Mouse (Mus musculus): ENCODE measurements at regions not wholly inside any gene's neighbourhood (a gene's known extent, or its start where the extent isn't known, plus 50 kb on each side); places are given as distances from the start of the nearest gene placed in this dataset.

DNA sequence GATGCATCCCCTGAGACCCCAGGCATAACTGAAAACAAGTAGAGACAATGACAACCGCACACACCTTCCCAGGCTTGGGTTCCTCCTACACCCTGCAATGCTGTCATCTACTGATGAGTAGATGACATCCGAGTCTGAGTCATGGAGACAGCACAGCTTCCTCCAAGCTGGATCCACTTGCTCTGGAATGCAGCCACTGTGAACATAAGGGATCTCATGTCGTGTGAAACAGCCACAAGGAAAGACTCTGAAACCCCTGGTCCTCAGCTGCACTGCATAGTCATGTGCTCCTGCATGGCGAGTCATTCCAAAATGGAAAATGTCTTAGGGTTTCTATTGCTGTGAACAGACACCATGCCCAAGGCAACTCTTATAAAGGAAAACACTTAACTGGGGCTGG, 305.2 kb upstream of the Zfp64 start:
- no peaks in the 10 kb centered on the region for H3K4me1 ChIP-seq (ENCODE audit: control insufficient read depth in 1 of 2, insufficient read depth in 2 of 2, low read length in 2 of 2)
- no peak overlapping the region for H3K27ac ChIP-seq (ENCODE audit: control insufficient read depth, low read depth, low read length)
- H3K4me3 ChIP-seq (ENCODE audit: control insufficient read depth in 1 of 2, insufficient read depth in 1 of 2, low read depth in 2 of 2, low read length in 2 of 2) = no peak overlapping the region
- H3K9ac ChIP-seq (ENCODE audit: control insufficient read depth, low read depth, low read length, poor library complexity, severe bottlenecking) = no peak overlapping the region
- no peaks in the 10 kb centered on the region for H3K9me3 ChIP-seq (replicated peaks; ENCODE audit: insufficient read depth, low read length)
- DNase-seq (ENCODE audit: low read depth, low spot score) = no peak
- H3K36me3 ChIP-seq (ENCODE audit: control insufficient read depth in 1 of 2, insufficient read depth in 2 of 2, low read length in 2 of 2) = no peaks in the 10 kb centered on the region
- H3K79me2 ChIP-seq (ENCODE audit: control insufficient read depth, insufficient read depth, low read length, poor library complexity) = no peaks in the 10 kb centered on the region
- no peak for TF ChIP-seq SMC3 (IDR thresholded peaks at IDR 0.05; ENCODE audit: low read depth, low read length)
- no peak for TF ChIP-seq ZNF384 (IDR thresholded peaks at IDR 0.05; ENCODE audit: low read depth, low read length)
- no peak for TF ChIP-seq JUND (IDR thresholded peaks at IDR 0.05; ENCODE audit: low read depth, low read length)
- TF ChIP-seq RCOR1 (IDR thresholded peaks at IDR 0.05; ENCODE audit: low read depth, low read length) = no peak
- TF ChIP-seq ZKSCAN1 (IDR thresholded peaks at IDR 0.05; ENCODE audit: low read depth, low read length) = no peak
- no peak for TF ChIP-seq USF2 (IDR thresholded peaks at IDR 0.05; ENCODE audit: borderline replicate concordance in 1 of 2, insufficient read depth in 1 of 2, low read depth in 1 of 2, low read length in 2 of 2)
- TF ChIP-seq CHD2 (IDR thresholded peaks at IDR 0.05; ENCODE audit: low read length) = no peak
- TF ChIP-seq ETS1 (IDR thresholded peaks at IDR 0.05; ENCODE audit: low read depth, low read length) = no peak
- no peak for TF ChIP-seq RAD21 (IDR thresholded peaks at IDR 0.05; ENCODE audit: low read depth, low read length)
- no peak for TF ChIP-seq ZC3H11A (IDR thresholded peaks at IDR 0.05; ENCODE audit: low read depth, low read length)
- no peak for TF ChIP-seq KAT2A (conservative IDR thresholded peaks at IDR 0.05; ENCODE audit: low read depth, low read length)
- TF ChIP-seq ZMIZ1 (IDR thresholded peaks at IDR 0.05; ENCODE audit: low read depth, low read length) = no peak
- no peak for TF ChIP-seq CTCF (IDR thresholded peaks at IDR 0.05 in 2 of 3, conservative IDR thresholded peaks at IDR 0.05 in 1 of 3; ENCODE audit: control insufficient read depth in 1 of 3, insufficient read depth in 1 of 3, low read depth in 2 of 3, low read length in 3 of 3, poor library complexity in 1 of 3, severe bottlenecking in 1 of 3)
- TF ChIP-seq NELFE (IDR thresholded peaks at IDR 0.05; ENCODE audit: low read depth, low read length) = no peak
- no peak for TF ChIP-seq E2F4 (IDR thresholded peaks at IDR 0.05; ENCODE audit: borderline replicate concordance, low read depth, low read length)
- no peak for TF ChIP-seq MEF2A (IDR thresholded peaks at IDR 0.05; ENCODE audit: extremely low read depth, insufficient replicate concordance, low read depth, low read length, poor library complexity, severe bottlenecking)
- TF ChIP-seq MXI1 (IDR thresholded peaks at IDR 0.05; ENCODE audit: low read depth, low read length) = no peak
- TF ChIP-seq USF1 (IDR thresholded peaks at IDR 0.05; ENCODE audit: low read depth, low read length) = no peak
- TF ChIP-seq POLR2A (IDR thresholded peaks at IDR 0.05; ENCODE audit: control insufficient read depth in 1 of 2, insufficient read depth in 1 of 2, low read depth in 1 of 2, low read length in 2 of 2, poor library complexity in 1 of 2) = no peak
- TF ChIP-seq MYC (IDR thresholded peaks at IDR 0.05; ENCODE audit: low read depth, low read length) = no peak
- H3K27me3 ChIP-seq (ENCODE audit: control insufficient read depth in 1 of 2, insufficient read depth in 2 of 2, low read length in 2 of 2) = no peaks in the 10 kb centered on the region

DNA sequence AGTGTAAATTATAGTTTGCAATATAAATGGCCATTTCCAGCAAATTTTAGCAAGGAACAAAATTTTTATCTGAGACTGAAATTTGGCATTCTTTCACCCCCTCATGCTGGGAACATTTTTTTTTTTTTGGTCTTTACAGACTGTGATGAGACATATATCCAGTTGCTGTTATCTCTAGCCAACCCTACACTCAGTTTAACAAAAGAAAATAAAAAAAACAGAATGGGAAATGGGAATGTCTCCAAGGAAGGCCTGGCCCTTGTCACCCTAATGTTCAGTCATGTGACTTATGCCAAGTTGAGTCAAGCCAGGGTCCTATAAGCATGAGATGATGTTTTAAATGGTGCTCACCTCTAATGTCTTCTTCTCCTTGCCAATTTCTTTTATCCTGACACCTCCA, 289.2 kb upstream of the Zfp64 start:
- no peaks in the 10 kb centered on the region for H3K4me1 ChIP-seq (ENCODE audit: control insufficient read depth in 1 of 2, insufficient read depth in 2 of 2, low read length in 2 of 2)
- H3K9ac ChIP-seq (ENCODE audit: control insufficient read depth, low read depth, low read length, poor library complexity, severe bottlenecking) = no peak overlapping the region
- H3K36me3 ChIP-seq (ENCODE audit: control insufficient read depth in 1 of 2, insufficient read depth in 2 of 2, low read length in 2 of 2) = no peaks in the 10 kb centered on the region
- TF ChIP-seq JUND (IDR thresholded peaks at IDR 0.05; ENCODE audit: low read depth, low read length) (no peak), RAD21 (IDR thresholded peaks at IDR 0.05; ENCODE audit: low read depth, low read length) (no peak), ZKSCAN1 (IDR thresholded peaks at IDR 0.05; ENCODE audit: low read depth, low read length) (no peak), POLR2A (IDR thresholded peaks at IDR 0.05; ENCODE audit: control insufficient read depth in 1 of 2, insufficient read depth in 1 of 2, low read depth in 1 of 2, low read length in 2 of 2, poor library complexity in 1 of 2) (no peak), MXI1 (IDR thresholded peaks at IDR 0.05; ENCODE audit: low read depth, low read length) (no peak), EP300 (IDR thresholded peaks at IDR 0.05; ENCODE audit: low read depth in 1 of 2, low read length in 2 of 2) (no peak), GABPA (IDR thresholded peaks at IDR 0.05; ENCODE audit: low read depth, low read length) (no peak), MYB (IDR thresholded peaks at IDR 0.05; ENCODE audit: low read depth, low read length) (no peak), MEF2A (IDR thresholded peaks at IDR 0.05; ENCODE audit: extremely low read depth, insufficient replicate concordance, low read depth, low read length, poor library complexity, severe bottlenecking) (no peak), ETS1 (IDR thresholded peaks at IDR 0.05; ENCODE audit: low read depth, low read length) (no peak), TCF12 (IDR thresholded peaks at IDR 0.05; ENCODE audit: low read depth, low read length) (no peak), POLR2AphosphoS2 (IDR thresholded peaks at IDR 0.05; ENCODE audit: low read length) (no peak), SIN3A (IDR thresholded peaks at IDR 0.05; ENCODE audit: low read length) (no peak)
- H3K4me3 ChIP-seq (ENCODE audit: control insufficient read depth in 1 of 2, insufficient read depth in 1 of 2, low read depth in 2 of 2, low read length in 2 of 2) = no peak overlapping the region
- no peaks in the 10 kb centered on the region for H3K9me3 ChIP-seq (replicated peaks; ENCODE audit: insufficient read depth, low read length)
- no peak for DNase-seq (ENCODE audit: low read depth, low spot score)
- no peak overlapping the region for H3K27ac ChIP-seq (ENCODE audit: control insufficient read depth, low read depth, low read length)
- H3K79me2 ChIP-seq (ENCODE audit: control insufficient read depth, insufficient read depth, low read length, poor library complexity) = no peaks in the 10 kb centered on the region
- no peaks in the 10 kb centered on the region for H3K27me3 ChIP-seq (ENCODE audit: control insufficient read depth in 1 of 2, insufficient read depth in 2 of 2, low read length in 2 of 2)

All from MEL (cell line).